Mouse (Mus musculus) ovary, postnatal 14 days (tissue): Measurements from ENCODE around the gene Lbh.

Experiments
- DNase-seq: peaks from one replicate; pipeline ENCODE4 v3.0.0; 2022; ENCODE audit warnings: low spot score

The Lbh gene

GRCm38 (mm10) chr17:72911751-72912150 lies 6.4 kb upstream of the Lbh start:
- DNase-seq, result no peak

- DNase-seq, result no peak
These were observed 4.0 kb upstream of the Lbh start for GRCm38 (mm10) chr17:72914082-72914481.

GRCm38 (mm10) chr17:72917241-72918030 lies 669 bp upstream of the Lbh start:
- peak; percentile 37 for DNase-seq

GRCm38 (mm10) chr17:72918571-72919541 lies 751 bp downstream of the Lbh start:
- DNase-seq, result peak; percentile 32

GRCm38 (mm10) chr17:72919641-72920040 lies 1.5 kb downstream of the Lbh start:
- DNase-seq, result no peak

- no peak for DNase-seq
These were observed 2.3 kb downstream of the Lbh start for GRCm38 (mm10) chr17:72920430-72920829.

GRCm38 (mm10) chr17:72920971-72921370 lies 2.9 kb downstream of the Lbh start:
- DNase-seq, result no peak

- DNase-seq, result no peak
These were observed 4.1 kb downstream of the Lbh start for GRCm38 (mm10) chr17:72922206-72922605.

- no peak for DNase-seq
These were observed 5.2 kb downstream of the Lbh start for GRCm38 (mm10) chr17:72923283-72923682.

- DNase-seq, result no peak
These were observed 6.2 kb downstream of the Lbh start for GRCm38 (mm10) chr17:72924295-72924694.

- no peak for DNase-seq
These were observed 7.0 kb downstream of the Lbh start for GRCm38 (mm10) chr17:72925111-72925510.

GRCm38 (mm10) chr17:72925804-72926617 lies 7.9 kb downstream of the Lbh start:
- no peak for DNase-seq

- DNase-seq, result no peak
These were observed 8.9 kb downstream of the Lbh start for GRCm38 (mm10) chr17:72926994-72927393.

GRCm38 (mm10) chr17:72933116-72933515 lies 15.0 kb downstream of the Lbh start:
- DNase-seq, result no peak

- no peak for DNase-seq
These were observed 16.0 kb downstream of the Lbh start for GRCm38 (mm10) chr17:72934146-72934545.

GRCm38 (mm10) chr17:72934653-72935052 lies 16.5 kb downstream of the Lbh start:
- DNase-seq, result no peak

GRCm38 (mm10) chr17:72935921-72936320 lies 17.8 kb downstream of the Lbh start:
- no peak for DNase-seq

GRCm38 (mm10) chr17:72936336-72936735 lies 18.2 kb downstream of the Lbh start:
- no peak for DNase-seq

GRCm38 (mm10) chr17:72937204-72937603 lies 19.1 kb downstream of the Lbh start:
- no peak for DNase-seq

GRCm38 (mm10) chr17:72938026-72938795 lies 20.1 kb downstream of the Lbh start:
- DNase-seq, result no peak

GRCm38 (mm10) chr17:72938871-72939568 lies 20.9 kb downstream of the Lbh start:
- no peak for DNase-seq
